Mouse (Mus musculus) retina, adult 2 months (tissue): ENCODE results near the gene Brd1.
"Not testable (repeated sequence)": the region's sequence is repeated elsewhere in the genome, so short reads cannot be mapped to it uniquely, and the experiment has no call there.

ENCODE experiments used
- DNase-seq: peaks from one replicate; pipeline ENCODE4 v3.0.0-alpha.2; 2012; ENCODE audit warnings: low read depth, low spot score

Brd1 gene

DNA sequence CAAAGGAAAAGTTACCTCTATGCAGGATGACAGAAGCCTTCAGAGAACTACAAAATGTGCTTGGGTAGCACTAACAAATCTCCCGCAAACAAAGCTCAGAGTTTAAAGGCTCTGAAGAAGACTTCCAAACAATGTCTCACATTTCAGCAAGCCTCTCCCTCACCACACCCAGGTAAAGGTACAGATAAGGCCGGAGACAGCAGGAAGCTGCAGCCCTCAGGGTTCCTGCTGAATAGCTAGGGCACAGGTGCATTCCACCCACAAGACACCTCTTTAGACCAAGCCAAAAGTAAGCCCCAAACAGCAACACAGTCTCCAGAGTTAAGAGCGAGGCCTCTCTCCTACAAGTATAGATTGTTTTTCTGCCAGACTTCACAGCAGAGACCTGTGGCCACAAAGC lies 3.3 kb downstream of the Brd1 start:
- DNase-seq = no peak

DNA sequence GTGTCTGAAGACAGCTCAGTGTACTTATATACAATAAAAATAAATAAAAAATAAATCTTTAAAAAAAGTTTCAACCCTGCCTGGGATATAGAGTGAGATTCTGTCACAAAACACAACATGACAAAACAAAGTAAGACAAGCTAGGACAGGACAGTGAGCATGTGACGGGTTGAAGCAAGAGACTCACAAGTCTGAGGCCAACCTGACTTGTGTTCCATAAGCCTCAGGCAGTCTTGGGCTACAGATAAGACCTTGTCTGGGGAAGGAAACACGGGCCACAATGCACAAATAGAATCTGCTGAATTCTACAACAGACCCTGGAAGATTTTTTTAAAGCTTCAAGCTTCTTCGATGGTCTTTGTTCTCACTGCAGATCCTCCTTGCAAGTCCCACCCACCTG lies 6.8 kb downstream of the Brd1 start:
- no peak for DNase-seq

- no peak for DNase-seq
Measured at GRCm38 (mm10) chr15:88725036-88725435, 9.0 kb downstream of the Brd1 start.

DNA sequence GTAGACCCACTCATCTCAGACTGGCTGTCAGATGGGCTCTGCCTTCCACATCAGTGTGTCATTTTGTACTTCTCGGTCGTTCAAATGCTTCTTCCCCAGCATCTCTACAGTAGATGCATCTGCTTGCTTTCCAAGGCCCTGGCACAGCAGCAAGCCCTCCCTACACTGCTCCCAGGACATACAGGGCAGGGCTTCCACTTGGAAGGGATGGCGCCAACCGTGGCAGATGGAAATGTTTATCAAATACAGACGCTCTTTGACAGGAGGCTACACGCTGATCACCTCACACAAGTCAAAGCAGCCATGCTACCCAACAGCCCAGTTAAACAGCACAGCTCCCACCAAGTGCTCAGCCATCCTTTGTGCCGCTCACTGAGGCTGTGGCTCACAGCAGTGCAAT lies 9.7 kb downstream of the Brd1 start:
- DNase-seq = no peak

DNA sequence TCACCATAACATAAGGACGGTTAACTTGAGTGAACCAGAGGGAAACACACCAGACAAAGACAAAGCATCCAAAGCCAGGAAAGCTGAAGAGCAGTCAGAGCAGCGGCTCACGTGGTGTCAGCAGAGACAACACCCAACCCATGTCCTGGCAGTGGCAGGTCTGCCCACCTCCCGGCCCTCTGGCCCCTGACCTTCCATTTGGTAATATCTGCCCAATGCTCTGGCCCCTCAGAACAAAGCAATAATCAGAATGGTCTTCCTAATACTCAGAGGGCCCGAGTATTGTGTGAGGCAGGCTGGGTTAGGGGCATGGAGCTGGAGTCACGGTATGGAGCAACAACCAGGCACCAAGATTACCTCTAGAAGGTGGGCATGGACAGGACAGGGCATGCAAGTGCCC lies 10.8 kb downstream of the Brd1 start:
- no peak for DNase-seq

DNA sequence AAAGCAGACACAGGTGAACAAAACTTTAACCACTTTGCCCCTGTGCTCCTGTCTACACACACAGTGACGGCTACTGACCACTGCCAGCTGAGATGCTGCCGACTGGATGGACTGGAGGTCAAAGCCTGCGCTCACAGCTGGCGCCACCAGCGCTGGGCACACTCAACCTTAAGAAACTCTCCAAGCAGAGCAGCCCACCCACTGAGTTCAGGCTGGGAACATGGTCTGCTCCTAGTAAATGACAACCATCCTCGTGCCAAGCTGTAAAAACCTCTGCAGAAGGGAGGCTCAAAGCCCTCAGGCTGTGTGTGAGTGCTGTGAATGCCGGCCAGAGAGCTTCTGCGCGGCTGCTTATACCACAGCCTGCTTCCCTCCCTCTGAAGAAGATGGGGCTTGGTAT lies 16.8 kb downstream of the Brd1 start:
- no peak for DNase-seq

DNA sequence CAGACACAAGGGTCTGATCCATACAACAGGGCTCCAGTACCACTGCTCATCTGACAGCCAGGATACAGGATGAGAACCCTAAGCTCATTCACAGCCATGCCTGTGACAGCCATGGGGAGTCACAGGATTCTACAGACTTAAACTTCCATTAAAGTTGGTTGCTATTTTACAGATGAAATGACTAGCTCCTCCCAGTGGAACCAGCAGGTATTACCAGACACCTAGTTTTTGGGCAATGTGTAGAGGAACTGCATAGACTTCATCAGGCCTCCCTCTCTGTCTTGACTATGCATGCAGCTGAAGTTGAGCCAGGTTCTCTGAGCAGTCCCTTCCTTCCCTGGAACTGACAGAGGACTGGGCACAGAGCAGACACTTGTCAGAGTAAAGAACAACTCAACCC lies 17.7 kb downstream of the Brd1 start:
- DNase-seq = no peak

DNA sequence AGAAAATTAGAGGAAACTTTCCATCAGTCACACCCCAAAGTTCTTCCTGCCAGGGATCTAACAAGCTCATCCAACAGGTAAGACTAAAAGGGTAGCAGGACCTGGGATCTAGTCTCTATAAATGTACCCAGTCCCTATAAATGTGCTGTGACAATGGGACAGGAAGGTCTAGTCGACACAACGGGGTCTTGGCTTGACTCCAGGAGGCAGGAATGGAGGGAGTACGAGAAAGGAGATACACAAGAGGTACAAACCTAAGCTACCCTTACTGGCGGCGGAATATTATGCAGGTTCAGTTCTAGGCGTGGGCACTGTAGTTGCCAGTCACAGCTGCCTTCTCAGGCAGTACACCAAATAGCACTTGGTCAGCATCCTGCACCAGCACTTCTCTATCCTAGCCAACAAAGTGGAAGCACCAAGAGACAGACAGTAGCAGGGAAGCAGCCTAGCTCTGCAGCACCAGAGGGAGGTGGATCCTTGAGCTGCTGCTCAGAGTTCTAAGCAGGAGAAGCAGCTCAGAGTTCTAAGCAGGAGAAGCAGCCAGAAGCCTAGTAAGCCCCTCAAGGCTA lies 19.9 kb downstream of the Brd1 start:
- no peak for DNase-seq

GRCm38 (mm10) chr15:88712501-88712900 lies 21.5 kb downstream of the Brd1 start:
- no peak for DNase-seq

DNA sequence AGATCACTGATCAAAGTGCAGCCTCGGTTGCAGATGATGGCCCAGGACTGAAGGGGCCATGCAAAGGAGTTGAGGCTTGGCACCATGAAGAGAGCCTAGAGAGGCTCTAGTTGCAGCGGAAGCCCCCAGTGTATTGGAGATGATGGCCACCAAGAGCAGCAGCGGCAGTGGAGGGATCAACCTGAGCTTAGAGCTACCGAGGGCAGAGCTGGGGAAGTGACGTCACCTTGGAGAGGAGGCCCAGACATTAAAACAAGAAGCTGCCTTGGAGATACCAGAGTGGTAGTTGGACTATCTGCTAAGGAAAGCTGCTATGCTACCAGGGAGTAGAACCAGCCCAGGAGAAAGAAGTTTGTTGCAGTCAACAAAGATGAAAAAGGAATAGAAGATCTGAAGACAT lies 24.2 kb downstream of the Brd1 start:
- DNase-seq = no peak

GRCm38 (mm10) chr15:88708657-88709511 lies 25.1 kb downstream of the Brd1 start:
- DNase-seq = no peak

DNA sequence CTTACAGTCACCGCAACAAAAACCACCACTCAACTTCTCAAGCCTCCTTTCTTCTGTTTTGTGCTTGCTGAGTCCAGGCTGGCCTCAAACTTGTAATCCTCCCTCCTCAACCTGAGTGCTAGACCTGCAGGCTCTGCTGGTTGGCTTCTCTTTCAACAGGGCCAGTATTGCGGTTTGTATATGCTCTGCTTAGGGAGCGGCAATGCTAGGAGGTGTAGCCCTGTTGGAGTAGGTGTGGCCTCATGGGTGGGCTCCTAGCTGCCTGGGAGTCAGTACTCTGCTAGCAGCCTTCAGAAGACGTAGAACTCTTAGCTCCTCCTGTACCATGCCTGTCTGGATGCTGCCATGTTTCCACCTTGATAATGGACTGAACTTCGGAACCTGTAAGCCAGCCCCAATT lies 25.8 kb downstream of the Brd1 start:
- no peak for DNase-seq

DNA sequence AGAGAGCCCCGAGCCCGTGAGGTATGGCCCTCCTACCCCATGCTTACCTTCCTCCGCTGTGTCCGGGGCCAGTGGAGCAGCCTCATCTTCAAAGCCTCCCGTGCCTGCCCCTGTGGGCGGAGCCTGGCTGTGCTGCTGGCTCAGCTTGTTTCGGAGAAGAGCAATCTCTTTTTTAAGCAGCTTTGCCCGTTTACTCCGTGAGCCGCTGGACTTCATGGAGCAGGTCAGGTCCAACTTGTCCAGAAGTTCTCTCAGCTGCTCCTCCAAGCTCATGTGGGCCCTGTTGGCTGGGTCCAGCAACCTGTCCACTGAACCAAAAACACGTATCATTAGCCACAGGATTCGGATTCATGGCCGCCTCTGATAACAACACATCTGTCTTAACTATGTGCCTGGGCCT lies 27.0 kb downstream of the Brd1 start:
- DNase-seq = not testable (repeated sequence)

GRCm38 (mm10) chr15:88706320-88706719 lies 27.7 kb downstream of the Brd1 start:
- DNase-seq = no peak

- no peak for DNase-seq
Measured at GRCm38 (mm10) chr15:88704284-88704683, 29.7 kb downstream of the Brd1 start.

DNA sequence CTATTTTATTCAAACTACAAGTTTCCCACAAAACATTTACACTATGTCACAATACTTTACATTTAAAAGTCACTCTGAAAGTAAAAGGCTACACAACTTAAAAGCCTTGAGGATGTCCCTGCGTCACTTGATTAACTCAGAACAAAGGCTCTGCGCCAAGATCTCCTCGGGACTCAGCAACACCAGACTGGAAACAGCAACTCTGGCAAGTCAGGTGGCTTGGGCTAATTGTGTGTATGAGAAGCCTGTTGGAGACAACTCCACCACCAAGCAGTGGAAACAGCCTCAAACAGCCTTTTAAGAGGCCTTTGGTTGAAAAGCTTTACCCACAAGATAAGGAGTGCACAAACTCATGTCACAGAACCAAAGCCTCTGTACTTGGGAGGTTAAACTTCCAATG lies 31.5 kb downstream of the Brd1 start:
- DNase-seq = no peak

DNA sequence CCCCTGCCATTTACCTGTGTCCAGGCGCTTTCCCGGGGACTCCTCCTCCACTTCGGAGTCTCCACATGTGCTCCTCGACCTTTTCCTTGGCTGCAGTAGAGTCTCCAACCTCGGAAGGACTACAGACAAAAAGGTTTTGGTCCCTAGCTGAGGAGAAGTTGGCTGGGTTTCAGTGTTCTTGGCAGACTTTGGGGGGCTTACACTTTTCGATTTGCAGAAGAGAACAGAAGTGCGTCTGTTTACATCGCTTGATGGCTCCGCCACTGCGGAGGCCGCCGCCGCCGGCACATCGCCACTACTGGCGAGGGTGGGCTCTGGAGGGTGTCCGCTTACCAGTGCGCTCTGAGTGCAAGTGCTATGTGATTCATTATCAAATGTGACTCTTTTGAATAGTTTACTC lies 33.3 kb downstream of the Brd1 start:
- DNase-seq = no peak

DNA sequence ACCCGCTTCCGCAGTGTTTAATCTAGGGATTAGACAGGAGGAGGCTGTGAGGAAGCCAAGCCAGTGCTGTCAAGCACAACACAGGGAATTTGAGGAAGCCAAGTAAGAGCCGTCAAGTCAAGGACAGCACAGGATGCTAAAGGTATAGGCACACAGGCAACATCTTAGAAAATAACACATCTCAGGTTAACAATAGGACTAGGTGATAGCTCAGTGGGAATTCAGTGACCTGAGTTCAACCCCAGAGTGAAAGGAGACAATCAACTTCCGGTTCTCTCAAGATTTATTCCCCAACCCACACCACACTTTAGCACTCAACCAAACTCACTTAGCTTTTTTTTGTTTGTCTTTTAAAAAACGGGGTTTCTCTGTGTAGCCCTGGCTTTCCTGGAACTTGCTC lies 34.5 kb downstream of the Brd1 start:
- no peak for DNase-seq

GRCm38 (mm10) chr15:88697586-88697985 lies 36.4 kb downstream of the Brd1 start:
- no peak for DNase-seq

- no peak for DNase-seq
Measured at GRCm38 (mm10) chr15:88696055-88696454, 38.0 kb downstream of the Brd1 start.

GRCm38 (mm10) chr15:88694033-88694432 lies 40.0 kb downstream of the Brd1 start:
- DNase-seq = no peak

DNA sequence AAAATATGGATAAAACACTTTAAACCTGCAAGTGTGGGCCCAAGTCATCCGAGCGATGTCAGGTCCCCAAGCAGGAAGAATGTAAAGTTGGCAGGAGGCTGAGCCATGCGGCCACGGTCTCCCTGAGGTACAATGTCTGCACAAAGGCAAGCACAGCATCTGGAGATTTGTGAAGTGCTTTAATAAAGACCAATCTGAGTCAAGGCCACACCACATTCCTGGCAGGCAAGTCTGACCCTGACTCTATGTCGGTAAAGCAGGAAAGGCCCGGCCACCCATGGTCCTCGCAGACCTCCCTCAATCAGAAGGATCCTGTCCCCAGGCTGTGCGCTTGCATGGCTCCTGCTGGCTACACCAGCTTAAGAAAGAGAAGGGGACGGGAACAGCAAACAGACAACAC lies 41.3 kb downstream of the Brd1 start:
- no peak for DNase-seq

DNA sequence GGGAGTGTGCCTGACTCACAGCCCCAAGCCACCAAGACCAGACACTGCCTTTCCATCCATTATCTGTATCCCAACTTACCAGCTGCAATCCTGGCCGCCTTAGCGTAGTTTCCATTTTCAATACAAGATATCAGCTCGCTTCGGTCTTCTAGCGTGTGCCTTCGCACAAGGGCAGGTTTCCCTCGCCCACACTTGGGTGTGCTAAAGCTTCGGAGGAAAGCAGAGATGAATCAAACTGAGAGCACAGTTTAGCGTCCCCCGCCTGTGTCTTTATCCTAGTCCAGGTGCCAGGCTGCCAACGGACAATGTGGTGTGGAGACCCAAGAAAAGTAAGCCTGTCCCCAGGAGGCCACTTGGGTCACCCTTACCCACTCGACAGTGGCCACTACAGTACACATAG lies 42.9 kb downstream of the Brd1 start:
- no peak for DNase-seq

GRCm38 (mm10) chr15:88688120-88688519 lies 45.9 kb downstream of the Brd1 start:
- DNase-seq = no peak
